Mouse (Mus musculus) hematopoietic stem cell, adult 5-6 weeks (primary cell): Measurements from ENCODE around the gene Fut8. TPM values are rescaled to one million over a fixed set of nuclear protein-coding genes. Genes with fewer than 3 reads are reported as not detected.
"Not testable (repeated sequence)": the region's sequence is repeated elsewhere in the genome, so short reads cannot be mapped to it uniquely, and the experiment has no call there.

ENCODE experiments used
- ATAC-seq, 2 experiments: fragments of 125-278 bp in 1 of 2; replicated peaks in 1 of 2; 2 replicates each; pipeline ENCODE4 v1.8.0; 2016 to 2017; ENCODE audit warnings: inconsistent platforms in 2 of 2, mild to moderate bottlenecking in 2 of 2, moderate number of reproducible peaks in 2 of 2, low read depth in 1 of 2, moderate TSS enrichment in 1 of 2; ENCODE audit not compliant: low FRiP score in 2 of 2, poor library complexity in 2 of 2, severe bottlenecking in 2 of 2, insufficient read depth in 1 of 2, low TSS enrichment in 1 of 2
- total RNA-seq: library from RNA; stranded (forward); fragments of 172-1452, 232-1000 nt; gene quantifications from 2 replicates; pipeline ENCODE4 v1.2.3, GENCODE M21; 2017

Fut8 gene
- total RNA-seq, 1 experiment from 2014 or later, result 165 TPM

- peak in 1 of 2 experiments; percentile 43; a peak in 1 of 4 replicates for ATAC-seq
These were observed 50.6 kb downstream of the Fut8 start for GRCm38 (mm10) chr12:77288507-77288906.

- ATAC-seq, result no peak
These were observed 53.1 kb downstream of the Fut8 start for GRCm38 (mm10) chr12:77291017-77291416.

GRCm38 (mm10) chr12:77291864-77292263 is 53.9 kb downstream of the Fut8 start:
- not testable (repeated sequence) for ATAC-seq

GRCm38 (mm10) chr12:77292375-77293258 is 54.7 kb downstream of the Fut8 start:
- peak; percentile 55 to 64 for ATAC-seq

GRCm38 (mm10) chr12:77296119-77296518 is 58.2 kb downstream of the Fut8 start:
- no peak for ATAC-seq

- no peak for ATAC-seq
These were observed 59.2 kb downstream of the Fut8 start for GRCm38 (mm10) chr12:77297114-77297513.

GRCm38 (mm10) chr12:77297858-77298257 is 59.9 kb downstream of the Fut8 start:
- ATAC-seq, result no peak

- ATAC-seq, result no peak
These were observed 64.1 kb downstream of the Fut8 start for GRCm38 (mm10) chr12:77302011-77302410.

GRCm38 (mm10) chr12:77303367-77303766 is 65.4 kb downstream of the Fut8 start:
- ATAC-seq, result no peak

- no peak for ATAC-seq
These were observed 67.6 kb downstream of the Fut8 start for GRCm38 (mm10) chr12:77305502-77305901.

- ATAC-seq, result no peak
These were observed 68.9 kb downstream of the Fut8 start for GRCm38 (mm10) chr12:77306759-77307314.

- 0 out of 4 replicates have a peak, but pooled peaks of 1 of the 2 experiments have one; percentile 7 for ATAC-seq
These were observed 71.6 kb downstream of the Fut8 start for GRCm38 (mm10) chr12:77309507-77309906.

- ATAC-seq, result no peak
These were observed 75.6 kb downstream of the Fut8 start for GRCm38 (mm10) chr12:77313502-77313901.

GRCm38 (mm10) chr12:77324142-77324541 is 86.2 kb downstream of the Fut8 start:
- no peak for ATAC-seq

GRCm38 (mm10) chr12:77346521-77346920 is 108.6 kb downstream of the Fut8 start:
- ATAC-seq, result no peak

- no peak for ATAC-seq
These were observed 111.6 kb downstream of the Fut8 start for GRCm38 (mm10) chr12:77349543-77349942.

GRCm38 (mm10) chr12:77415720-77416119 is 177.8 kb downstream of the Fut8 start:
- ATAC-seq, result no peak

- no peak for ATAC-seq
These were observed 183.9 kb downstream of the Fut8 start for GRCm38 (mm10) chr12:77421667-77422393.
